Mouse (Mus musculus): ENCODE results near the gene Cuzd1.

Cuzd1 gene

DNA sequence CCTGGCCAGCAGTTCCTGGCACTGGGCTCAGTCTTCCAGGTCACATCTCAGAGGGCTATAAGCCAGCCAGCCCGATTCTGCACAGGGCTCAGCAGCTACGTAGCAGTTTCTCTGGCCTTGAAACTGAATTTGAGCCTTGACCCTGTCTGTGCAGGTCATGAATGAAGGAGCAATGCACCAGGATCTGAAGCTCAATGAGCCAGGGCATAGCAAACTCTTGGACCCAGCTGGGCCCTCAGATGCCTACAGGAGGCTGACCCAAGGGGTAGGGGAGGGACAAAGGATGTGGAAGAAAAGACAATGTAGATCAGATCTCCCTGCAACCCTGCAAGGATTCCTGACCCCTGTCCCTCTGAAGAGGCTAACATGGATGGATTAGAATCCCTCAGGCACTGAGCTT, at the start of gene Cuzd1:
Cuzd1 (minus strand) TSS at position 101 of the 400 bp plus-strand sequence.
- no peak for DNase-seq (ENCODE audit: low spot score in 2 of 2)

DNA sequence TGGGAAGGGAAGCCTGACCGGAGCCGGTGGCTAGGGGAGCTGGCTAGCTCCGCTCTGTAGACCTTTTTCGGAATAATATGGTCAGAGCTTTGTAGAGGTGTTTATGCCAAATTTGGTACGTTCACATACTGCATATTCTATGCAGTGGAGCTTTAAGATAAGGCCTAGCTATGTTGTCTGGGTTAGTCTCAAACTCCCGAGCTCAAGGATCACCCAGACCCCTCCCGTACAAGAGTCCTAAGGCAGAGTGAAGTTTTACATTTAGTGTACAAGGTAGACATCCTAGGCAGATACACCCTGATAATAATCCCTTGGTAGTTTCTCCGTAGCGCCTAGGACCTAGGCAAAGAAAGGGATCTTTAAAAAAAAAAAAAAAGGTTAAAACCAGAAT, 49.4 kb upstream of the Cuzd1 start:
- DNase-seq (ENCODE audit: low spot score in 2 of 2) = no peak

DNA sequence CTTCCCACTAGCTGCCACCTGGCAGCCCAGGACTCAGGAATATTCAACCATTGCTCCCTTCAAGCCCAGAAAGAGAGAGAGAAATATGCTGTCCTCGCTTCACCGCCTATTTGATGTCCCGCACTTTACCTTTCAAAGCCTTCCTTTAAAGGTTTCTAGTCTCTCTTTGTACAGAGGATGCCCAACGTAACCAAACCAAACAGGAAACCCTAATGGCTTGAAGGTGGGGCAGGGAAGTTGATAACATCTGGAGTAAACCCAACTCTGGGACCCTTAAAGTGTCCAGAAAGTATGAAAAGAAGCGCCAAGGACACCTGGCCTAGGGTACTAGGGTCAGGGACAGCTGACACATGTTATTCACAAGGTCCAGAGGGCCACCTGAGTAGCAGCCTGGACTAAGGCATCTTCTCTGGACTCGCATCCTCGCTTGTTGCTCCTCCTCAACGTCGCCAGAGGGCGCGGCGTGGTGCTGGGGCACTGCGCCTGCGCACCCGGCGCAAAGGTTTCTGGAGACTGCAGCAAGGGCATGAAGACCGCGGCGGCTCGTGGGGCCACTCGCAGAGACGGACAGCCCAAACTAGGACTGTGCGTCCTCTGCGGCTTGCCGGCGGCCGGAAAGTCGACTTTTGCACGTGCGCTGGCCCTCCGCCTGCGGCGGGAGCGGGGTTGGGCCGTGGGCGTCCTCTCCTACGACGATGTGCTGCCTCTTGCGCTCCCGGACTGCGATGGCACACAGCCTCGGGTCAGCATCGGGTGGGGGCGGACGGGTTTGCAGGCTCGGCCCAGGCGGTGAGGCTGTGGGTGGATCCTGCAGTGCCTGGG, 48.8 kb upstream of the Cuzd1 start, which contains the start of gene Pstk:
Pstk (plus strand) TSS at position 494 of the 822 bp plus-strand sequence.
- DNase-seq (ENCODE audit: low spot score in 2 of 2) = peak; percentile 92

DNA sequence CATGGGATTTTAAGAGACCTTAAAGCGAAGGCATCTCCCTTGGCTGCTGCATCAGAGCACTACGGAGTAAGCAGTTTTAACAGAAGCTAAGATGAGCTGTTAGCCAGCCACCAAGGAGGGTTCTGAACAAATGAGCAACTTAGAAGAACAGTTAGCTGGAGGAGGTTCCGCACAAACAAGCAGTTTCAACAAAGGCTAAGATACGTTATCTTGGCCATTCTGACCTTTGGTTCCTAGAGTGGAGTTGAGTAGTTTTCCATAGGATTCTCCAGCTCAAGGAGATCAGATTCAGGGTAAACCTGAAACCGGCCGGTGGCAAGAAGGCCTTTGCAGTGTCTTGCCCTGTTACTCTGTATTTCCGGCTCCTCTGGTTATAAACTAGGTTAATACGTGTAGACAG, 42.0 kb upstream of the Cuzd1 start:
- no peak for DNase-seq (ENCODE audit: low spot score in 2 of 2)

DNA sequence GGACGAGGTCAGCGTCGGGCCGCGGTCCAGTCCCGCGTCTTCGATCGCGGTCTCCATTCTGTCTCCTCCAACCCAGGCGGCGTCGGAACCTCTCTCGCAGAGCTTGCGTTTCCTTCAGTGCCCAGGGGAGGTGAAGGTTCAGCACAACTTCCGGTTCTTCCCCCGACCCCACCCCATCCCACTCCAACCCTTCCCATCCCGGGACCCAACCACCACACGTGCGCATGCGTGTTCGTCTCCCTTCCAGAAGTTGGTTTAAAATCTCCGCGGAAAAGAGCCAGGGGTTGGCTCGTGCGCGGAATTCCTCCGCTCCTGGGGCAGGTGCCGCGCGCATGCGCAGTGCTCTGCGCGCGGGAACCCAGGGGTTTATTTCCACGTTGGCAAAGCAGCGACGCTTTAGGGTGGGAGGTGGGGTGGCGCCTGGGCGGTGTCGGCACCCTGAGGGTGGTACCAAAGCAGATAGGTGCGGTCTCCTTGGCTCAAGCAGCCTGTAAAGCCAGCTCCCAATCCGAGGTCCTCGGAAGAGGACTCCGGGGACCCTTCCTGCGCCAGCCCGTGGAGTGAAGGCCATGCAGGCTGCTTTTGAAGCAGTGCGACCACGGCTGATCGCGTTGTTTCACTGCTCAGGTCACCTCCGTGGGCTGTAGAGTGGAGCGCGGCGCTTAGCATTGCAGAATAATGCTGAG, 40.7 kb upstream of the Cuzd1 start, which contains the start of gene 2310057M21Rik:
2310057M21Rik (minus strand) TSS at position 145 of the 686 bp plus-strand sequence.
- DNase-seq (ENCODE audit: low spot score in 2 of 2) = peak; percentile 93 to 94

DNA sequence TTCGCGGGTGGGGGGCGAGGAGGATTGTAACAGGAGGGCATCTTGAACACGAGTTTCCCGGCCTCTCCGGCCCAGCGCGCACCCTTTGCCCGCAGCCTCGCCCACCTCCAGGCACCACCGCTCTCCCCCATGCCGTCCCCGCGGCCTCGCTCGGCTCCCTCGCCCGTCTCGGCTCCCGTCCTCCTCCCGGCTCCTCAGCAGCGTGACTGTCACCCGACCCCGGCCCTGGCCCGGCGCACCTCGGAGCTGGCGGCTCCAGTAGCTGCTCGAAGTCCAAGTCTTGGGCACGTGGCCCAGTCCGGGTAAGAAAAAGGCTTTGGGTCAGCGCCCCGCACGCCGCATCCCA, 40.1 kb upstream of the Cuzd1 start:
- DNase-seq (ENCODE audit: low spot score in 2 of 2) = no peak

DNA sequence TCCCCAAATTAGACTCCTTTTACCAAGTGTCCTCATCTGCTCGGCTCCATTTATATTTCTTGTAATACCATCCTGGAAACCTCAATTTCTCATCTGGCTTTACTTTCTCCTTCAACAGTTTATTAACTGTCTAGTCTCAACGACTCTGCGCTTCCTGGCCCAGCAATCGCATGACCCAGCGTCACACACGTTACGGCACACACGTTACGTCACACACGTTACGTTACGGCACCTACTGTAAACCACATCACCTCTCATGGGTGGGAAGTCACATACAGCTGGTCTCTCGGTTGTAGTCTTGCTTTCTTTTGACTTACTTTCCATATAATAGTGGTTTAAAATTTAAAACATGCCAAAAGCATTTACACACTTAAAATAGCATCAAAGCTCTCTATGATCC, 34.0 kb upstream of the Cuzd1 start:
- no peak for DNase-seq (ENCODE audit: low spot score in 2 of 2)

DNA sequence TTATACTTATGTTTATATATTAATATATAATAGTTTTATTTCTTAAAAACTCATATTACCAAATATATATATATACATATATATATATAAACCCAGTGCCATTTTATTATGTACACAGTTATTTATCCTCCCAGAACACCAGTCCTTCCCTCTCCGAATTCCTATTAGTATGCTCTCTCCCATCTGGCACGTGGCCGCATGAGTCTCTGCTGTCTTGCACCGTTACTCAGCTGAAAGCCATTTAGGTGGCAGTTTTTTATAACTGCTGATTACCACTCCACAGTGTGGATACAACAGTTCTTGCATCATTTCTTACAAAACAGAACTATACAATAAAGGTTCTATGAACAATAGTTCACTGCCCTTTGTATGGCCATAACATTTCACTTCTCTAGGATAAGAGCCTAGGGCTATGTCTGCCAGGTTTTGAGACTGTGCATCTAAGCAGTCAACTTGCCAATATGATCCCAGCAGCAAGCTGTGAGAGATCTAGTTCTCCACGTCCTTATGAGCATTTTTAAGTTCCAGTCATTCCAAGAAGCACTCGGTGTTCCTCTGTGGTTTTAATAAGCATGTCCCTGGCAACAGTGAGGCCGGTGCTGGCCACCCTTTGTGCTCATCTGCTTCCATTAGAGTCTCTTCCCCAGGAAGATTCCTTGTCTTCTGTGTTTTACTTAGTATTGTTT, 23.9 kb upstream of the Cuzd1 start:
- no peak for DNase-seq (ENCODE audit: low spot score in 2 of 2)

DNA sequence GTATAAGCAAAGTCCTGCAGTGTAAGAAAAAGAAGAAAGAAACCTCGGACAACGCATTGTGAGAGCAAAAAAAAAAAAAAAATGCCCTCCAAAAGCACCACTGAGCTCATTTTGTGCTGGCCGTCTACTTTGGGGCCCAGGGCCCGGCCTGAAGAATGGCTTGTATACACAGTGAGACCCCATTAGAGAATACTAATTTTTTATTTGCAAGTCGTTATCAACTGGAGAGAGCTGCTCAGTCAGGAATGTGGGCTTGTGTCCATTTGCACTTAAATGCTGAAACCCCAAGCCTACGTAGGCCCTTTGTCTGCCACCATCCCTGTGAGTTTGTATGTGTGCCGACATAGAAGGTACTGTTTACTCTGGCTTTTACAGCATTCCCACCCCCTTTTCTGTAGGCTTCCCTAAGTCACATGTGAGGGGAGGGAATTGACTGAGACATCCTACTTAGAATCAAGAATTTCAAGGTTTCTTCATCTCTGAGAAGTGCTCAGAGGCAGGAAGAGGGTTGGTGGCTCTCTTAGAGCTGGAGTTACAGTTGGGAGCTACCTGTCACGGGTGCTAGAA, 15.5 kb upstream of the Cuzd1 start:
- DNase-seq (ENCODE audit: low spot score in 2 of 2) = no peak

DNA sequence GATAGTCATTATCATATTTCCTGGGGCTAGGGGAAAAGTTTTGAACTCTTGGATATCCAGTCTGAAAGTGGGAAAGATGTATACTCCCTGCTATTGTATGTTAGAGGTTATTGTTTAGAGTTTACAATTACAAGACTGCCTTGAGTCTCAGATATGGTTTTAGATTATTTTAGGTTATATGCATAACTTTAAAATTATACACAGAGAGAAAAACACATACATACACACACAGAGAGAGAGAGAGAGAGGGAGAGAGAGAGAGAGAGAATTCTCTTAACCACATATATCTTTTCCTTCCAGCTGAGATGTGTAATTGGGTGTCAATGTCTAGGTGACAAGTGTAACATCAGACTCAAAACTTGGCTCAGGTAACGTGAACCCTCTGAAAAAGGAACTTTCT, 11.5 kb upstream of the Cuzd1 start, which contains the start of gene Fam24a:
Fam24a (plus strand) TSS at position 301 of the 400 bp plus-strand sequence.
- no peak for DNase-seq (ENCODE audit: low spot score in 2 of 2)

DNA sequence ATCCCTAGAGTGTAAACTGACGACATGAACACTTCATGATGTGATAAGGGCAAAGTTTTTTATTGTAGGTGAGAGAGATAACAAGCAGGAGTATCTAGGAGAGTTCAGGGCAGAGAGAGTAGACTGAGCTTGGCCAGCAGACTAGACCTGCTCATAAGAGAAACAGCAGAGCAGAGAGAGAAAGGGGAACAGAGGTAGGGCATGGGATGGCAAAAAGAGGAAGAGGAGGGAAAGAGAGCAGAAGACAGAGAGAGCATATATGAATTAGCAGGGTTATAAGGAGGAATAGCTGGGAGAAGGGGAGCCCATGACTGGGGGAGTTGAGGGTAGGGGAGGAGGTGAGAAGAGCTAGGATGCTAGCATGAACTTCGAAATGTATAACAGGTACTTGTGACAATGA, 9.6 kb upstream of the Cuzd1 start:
- no peak for DNase-seq (ENCODE audit: low spot score in 2 of 2)

DNA sequence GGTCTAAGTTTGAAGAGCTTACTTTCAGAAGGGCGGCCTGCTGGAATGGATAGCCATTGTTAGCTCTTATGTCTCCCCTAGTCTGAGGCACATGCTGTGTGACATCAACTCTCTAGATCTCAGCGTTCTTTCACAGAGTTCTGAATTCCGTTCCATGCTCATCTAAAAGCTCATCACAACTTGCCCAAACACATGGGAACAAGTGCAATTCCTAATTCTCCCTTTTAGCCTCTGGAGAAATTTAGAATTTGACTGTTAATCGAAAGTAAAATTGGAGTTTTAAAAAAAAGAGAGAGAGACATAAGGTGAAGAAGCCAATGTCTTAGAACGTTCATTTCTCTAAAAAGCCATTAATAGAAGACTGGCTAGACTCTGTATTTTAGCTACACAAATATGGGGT, 7.3 kb upstream of the Cuzd1 start, which contains the start of gene Fam24b:
Fam24b (minus strand) TSS at position 101 of the 400 bp plus-strand sequence.
- DNase-seq (ENCODE audit: low spot score in 2 of 2) = no peak

DNA sequence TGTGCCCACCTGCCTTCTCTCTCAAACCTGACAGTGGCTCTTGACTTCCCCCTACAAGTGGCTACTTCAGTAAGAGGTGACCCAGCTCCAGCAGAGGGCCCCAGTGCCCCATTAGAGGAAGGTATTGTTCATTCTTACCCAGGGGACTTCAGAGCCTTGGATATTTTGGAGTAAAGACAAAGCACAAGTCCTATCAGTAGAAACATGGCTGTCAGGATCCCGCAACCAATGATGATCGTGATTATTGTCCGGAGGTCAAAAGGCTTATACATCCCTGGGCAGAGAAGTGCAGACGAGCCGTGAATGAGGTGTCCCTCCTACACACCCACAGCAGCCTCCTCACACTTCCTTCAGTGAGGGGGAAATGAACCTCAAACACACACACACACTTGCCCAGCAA, 5.0 kb upstream of the Cuzd1 start:
- no peak for DNase-seq (ENCODE audit: low spot score in 2 of 2)

DNA sequence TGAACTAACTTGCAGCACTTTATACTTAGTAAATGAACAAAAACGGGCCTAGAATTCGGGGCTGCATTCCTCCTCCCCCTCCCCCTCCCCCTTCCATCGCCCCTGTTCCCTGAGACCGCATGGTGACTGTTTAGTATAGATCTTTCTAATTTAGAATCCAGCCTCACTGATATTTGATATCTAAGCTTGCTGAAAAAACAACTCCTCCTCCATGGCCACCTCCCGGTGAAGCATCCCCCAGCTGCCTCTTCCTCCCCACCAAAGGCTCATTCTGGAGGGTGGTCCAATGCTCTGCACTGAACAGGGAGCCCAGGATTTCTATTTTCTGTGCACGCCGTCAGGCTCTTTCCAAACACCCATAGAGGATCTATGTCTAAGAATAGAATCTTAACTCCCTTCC, 3.8 kb downstream of the Cuzd1 start:
- no peak for DNase-seq (ENCODE audit: low spot score in 2 of 2)

DNA sequence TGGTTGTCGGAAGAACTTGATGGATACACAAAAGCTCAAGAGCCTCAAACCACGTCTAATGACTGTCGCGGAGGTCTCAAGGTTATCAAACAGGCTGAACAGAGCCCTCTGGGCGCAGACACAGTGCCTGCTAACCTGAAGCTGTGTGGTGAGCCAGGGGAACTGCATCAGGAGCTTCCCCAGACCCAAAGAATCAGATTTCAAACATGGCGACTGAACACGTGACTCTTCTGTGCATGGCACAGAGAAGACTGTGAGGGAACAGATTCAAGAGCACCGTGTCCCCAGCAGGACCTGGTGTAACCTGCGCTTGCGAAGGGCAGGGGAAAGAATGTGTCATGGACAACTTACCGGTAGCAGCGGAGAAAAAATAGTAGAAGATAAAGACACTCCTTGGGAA, 4.5 kb downstream of the Cuzd1 start:
- no peak for DNase-seq (ENCODE audit: low spot score in 2 of 2)

DNA sequence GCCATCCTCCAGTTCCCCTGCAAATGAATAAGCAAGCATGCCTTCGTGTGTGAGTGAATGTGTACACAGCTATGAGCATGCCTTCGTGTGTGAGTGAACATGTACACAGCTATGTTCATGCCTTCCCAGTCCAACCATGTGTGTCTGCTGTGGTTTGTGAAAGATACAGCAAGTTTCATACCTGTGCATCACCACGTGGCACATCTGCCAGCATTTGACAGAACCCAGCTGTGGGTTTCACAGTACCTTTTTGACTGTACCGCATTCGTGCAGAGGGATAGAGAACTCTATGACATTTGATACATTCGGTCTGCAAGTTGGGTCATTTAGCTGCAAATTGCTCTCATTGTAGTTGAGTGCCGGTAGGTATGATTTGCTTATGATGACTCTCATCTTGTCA, 7.6 kb downstream of the Cuzd1 start:
- no peak for DNase-seq (ENCODE audit: low spot score in 2 of 2)

DNA sequence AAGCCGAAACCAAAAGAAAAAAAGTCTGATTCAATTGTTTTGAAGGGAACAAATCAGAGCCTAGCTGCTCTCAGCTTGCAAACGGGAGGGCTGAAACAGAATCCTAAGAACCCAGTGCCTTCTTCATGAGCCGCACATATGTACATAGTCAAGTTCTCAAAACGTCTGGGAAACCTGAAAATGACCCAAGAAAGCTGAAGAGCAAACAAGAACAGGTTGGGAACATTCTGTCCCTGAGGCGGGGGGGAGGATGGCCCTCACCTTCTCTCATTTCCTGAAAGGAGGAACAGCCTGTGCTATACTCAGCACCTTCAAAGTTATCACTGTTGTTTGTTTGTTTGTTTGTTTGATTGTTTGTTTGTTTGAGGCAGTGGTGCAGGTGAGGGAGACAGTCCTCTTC, 15.4 kb downstream of the Cuzd1 start:
- no peak for DNase-seq (ENCODE audit: low spot score in 2 of 2)

DNA sequence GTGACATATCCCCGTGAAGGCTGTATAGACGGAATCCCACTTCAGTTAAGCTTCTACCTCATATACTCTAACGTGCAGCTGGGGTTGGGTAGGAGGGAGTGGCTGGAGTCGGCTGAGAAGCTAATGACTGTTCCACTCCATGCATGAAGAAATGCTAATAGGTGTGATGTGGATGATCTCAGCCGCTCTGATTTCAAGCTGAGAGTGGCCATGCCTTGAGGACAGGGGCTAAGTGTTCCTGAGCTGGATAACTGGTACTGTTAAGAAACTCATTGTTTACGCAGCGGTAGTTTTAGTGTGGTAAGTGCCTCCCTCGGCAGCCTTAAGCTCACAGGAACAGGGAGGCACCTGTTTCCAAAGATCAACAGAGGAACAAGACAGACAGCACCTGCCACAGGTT, 18.8 kb downstream of the Cuzd1 start:
- DNase-seq (ENCODE audit: low spot score in 2 of 2) = no peak

DNA sequence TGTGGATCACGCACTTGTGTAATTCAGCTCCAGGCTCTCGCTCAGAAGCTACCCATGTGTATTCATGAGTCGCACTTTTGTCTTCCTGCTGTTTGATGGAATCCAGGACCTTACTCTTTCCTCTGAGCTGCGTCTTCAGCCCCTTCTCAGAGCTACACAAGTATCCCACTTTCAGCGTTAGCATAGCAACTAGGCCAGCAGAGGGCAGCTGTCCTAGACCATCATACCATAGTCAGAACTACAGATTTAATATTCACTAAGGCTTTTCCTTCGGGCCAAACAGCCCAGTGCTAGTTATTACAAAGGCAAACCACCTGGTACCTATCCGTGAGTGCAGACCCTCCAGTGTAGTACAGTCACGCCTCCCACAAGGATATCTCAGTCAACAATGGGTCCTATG, 24.9 kb downstream of the Cuzd1 start:
- DNase-seq (ENCODE audit: low spot score in 2 of 2) = no peak

DNA sequence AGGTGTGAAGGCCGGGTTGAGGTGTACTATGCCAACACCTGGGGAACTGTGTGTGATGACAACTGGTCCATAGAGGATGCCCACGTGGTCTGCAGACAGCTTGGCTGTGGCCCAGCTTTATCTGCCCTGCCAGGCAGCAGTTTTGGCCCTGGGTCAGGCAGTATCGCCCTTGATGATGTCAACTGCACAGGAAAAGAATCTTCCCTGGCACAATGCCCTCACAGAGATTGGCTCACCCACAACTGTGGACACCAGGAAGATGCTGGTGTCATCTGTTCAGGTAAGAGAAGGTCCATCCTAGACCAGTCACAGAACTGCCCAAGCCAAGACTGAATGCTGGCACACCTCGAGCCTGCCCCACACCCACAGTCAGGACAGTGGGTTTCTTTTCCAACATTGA, 56.2 kb downstream of the Cuzd1 start:
- no peak for DNase-seq (ENCODE audit: low spot score in 2 of 2)

DNA sequence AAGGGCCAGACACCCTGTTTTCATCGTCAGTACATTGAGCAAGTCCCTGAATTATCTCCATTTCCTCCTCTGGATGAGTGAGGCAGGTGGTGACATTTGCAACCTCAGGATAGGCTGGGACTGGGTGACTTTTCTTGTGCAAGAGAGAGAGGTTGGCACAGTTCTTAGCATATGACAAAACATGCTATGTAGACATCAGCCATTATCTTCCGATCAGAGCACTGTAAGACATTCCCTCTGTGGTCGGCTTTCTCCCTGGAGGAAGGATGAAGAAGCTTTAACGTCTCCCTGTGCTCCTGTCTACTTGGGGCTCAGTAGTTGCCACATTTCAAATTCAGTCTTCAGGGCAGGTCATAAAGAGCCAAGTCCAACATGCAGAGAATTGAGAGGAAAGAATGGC, 57.8 kb downstream of the Cuzd1 start:
- DNase-seq (ENCODE audit: low spot score in 2 of 2) = no peak

DNA sequence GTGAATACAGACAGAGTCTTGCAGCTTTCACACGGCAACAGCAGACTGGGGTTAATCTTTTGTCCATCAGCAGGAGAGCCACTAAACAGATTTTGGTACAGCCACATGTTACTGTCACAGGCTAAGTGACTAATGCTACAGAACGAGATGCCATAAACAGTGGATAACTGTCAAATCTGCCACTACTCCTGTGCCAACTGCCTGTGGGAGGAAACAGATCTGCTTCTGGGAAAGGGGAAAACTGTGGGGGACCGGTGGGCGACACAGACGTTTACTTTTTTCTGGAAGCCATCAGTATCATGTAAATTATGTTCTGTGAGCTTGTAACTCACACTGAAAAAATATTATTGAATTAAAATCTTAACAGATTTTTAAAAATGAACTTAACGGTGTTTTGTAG, 61.1 kb downstream of the Cuzd1 start:
- peak; percentile 18 to 45 for DNase-seq (ENCODE audit: low spot score in 2 of 2)
